22 mouse cellular contexts compared by ENCODE assay signal in genomic region chr11:3301075-3301474, GRCm38 (mm10).
"Had no signal": no experiment of that assay in that cellular context is flagged by ENCODE, and none has a peak within 500 bp of the region (broad histone marks: within the 10 kb centered on the region; RNA-seq: fewer than 3 reads in every experiment).

No protein-coding gene starts in this region.

- H3K27me3 ChIP-seq: heart, embryonic 12.5 days; hindbrain, embryonic 12.5 days; intestine, embryonic 15.5 days; limb, embryonic 13.5 days; limb, embryonic 15.5 days; liver, embryonic 12.5 days had no signal

- DNase-seq: gastrocnemius, postnatal 14 days; gastrocnemius, postnatal 36 days; heart, adult 18-20 months; heart, postnatal 10 days; heart, postnatal 4 days; kidney, adult 18-20 months; kidney, adult 8-10 months; kidney, postnatal 10 days; kidney, postnatal 25 days; kidney, postnatal 4 days; layer of hippocampus, adult 9-11 months; layer of hippocampus, postnatal 36 days; left cerebral cortex, postnatal 4 days had no signal

- ATAC-seq: hindbrain, embryonic 16.5 days; inflammation-experienced regulatory T-cells, adult 6 months; intestine, embryonic 15.5 days; intestine, postnatal 0 days; liver, embryonic 12.5 days had no signal
